Mouse (Mus musculus): ENCODE results near the gene 4930544G11Rik.

Gene 4930544G11Rik

DNA sequence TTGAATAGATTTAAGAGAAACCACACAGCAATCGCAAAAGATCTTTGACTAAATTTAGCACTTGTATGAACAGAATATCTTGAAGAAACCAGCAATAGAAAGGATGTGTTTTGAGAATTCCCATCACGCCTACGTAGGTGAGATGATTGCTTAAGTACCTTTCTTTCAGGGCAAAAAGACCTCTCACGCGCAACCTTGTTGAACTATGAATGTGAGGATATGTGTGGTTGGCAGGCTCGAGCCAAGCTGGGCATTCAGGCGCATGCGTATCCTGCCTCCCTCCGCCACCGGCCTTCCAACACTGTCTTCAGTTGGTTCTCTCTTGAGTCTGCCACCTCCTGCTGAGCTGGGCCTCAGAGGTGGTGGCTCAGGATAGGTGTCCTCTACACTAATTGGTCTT, at the start of gene 4930544G11Rik:
TSS of gene 4930544G11Rik (plus strand) at position 301 of the 400 bp plus-strand sequence.
- in situ Hi-C loops (cut with MboI, MseI): no loop called here

DNA sequence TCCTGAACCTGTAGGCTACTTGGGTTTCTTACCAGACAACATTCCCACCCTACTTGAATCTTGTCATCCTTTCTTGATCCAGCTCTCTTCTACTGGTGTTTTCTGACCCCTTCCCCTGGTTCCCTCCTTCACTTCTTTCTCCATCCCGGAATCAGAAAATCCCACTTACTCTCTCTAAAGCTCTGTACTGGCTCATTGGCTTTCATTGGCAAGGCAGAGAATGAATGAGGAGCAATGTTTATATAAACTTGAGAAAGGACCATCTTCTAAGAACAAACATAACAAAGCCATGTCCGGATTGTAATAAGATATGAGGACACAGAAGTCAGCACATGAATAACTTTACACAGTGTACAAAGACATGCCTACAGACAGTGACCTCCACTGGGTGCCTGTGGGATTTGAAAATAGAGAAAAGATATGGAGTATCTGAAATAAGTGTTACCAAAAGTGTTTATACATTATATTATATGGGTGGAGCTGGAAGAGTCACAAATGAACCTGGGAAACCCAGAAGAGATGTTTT, 45.7 kb upstream of the 4930544G11Rik start:
- in situ Hi-C loops (cut with MboI, MseI): no loop called here

DNA sequence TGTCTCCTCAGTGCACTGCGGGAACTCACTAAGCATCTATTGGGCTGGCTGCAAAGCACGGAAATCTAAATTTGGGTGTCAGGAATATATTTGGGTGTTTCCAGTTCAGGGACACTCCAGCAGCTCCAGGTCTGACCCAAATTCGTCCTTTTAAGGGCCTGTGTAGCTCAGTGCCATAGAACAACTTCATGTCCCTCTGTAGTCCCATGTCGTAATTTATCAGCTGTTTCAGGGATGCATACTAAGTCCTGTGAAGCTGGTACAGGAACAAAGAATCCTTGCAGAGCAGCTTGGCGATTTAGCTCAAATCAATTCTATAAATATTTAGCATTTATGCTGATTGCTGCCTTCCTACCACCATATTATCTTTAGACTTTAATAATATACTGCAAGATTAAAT, 37.0 kb upstream of the 4930544G11Rik start:
- in situ Hi-C loops (cut with MboI, MseI): loop anchor here in 1 of 2 experiments (10.0 kb wide), 1 partner anchor 1509 kb away; no protein-coding TSS in a partner anchor

DNA sequence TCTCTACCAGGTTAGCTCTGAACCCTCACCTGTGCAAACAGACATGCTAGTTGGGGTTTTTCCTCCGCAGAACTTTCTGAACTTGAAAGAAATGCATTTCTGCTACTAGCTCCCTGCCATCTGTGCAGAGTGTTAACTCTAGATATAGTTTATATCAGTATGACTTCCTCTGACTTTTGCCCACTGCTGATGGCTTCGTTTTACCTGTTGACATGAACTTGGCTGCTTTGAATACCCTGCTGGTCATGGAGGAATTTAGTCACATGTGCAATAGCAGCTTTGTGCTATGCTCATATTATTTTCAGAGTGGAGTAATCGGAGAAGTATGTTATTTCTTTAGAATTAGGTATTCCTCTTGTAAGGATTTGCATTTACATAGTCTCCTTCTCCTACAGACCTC, 30.7 kb upstream of the 4930544G11Rik start:
- in situ Hi-C loops (cut with MboI, MseI): no loop called here

DNA sequence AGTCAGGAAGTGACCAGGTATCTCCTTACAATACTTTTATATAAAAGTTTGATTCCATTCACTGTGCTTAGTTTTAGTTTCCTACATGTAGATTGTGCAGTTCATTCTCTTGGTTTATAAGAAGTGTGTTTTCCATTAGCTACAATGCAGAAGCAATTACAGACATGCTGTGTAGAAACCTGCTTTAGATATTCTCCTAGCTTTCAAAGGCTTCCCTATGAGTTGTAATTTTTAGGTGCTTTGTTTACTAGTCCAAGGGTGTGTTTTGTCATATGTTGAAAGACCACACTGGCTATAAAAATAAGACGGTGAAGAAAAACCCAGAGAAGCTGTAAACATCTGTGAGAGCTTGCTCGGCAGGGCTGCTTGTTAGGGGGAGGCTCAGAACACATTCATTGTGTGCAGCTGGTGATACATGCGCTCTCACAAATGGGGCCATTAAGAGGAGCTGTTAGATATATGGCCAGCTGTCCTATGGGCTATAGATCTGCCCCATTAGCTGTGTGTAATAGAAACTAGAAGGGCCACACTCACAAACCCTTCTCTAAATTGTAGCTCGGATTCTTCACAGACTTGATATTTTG, 28.8 kb upstream of the 4930544G11Rik start:
- in situ Hi-C loops (cut with MboI, MseI): no loop called here

DNA sequence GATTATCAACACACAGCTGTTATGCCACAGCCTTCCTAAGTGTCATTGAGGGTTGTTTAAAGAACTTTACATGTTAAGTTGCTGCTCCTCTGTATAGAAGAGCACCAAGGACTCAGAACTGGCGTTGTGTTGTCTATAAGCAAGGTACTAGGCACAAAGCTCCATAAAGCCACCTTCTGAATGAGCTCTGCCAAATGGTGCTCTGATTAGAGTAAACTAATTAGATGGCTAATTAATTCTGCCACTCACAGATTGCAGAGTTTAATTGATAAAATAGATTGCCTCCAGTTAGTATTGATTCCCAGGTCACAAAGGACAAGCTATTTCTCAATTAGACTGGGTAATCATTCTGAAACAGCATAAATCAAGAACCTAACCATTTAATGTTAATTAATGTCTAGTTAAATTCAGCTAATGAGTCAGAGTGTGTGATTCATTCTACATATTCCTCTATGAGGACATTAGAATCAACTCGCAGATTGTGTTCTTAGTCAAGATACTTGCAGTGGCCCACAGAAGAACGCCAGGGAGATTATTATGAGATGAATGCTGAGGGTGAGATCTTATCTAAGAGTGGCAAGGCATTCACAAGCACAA, 26.6 kb upstream of the 4930544G11Rik start:
- in situ Hi-C loops (cut with MboI, MseI): no loop called here

DNA sequence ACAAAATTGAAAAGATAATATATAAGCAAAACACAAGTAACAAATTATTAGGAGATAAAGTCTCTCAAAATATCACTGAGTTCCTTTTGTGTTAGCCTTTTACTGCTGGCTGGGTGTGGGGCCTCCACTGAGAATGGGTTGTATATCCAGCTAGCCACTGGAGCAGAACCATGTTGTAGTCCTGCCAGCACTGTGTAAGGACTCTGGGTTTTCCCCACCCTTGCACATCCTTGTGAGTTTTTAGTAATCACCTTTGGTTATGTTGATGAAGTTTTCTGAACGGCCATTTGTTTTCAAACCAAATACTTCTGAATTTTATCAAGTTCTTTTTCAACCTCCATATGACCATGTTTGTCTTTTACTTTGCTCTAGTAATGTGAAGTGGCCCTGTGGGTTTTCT, 21.9 kb upstream of the 4930544G11Rik start:
- in situ Hi-C loops (cut with MboI, MseI): no loop called here

DNA sequence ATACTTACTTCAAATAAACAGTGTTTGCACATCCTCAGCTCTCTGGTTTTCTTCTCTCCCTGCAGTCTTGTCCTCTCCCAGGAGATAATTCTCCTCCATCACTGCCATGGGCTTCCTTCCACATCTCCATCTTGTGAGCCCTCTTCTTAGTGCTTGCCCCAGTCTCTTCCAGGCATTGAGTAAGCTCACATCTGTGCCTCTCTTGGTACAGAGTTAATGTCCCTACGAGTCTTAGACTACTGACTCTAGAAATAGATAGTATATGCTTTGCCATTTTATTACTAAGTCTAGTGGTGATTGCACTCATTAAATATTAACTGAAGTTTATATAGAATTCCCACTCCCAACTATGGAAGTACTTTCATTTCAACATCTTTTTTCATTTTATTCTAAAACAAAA, 19.6 kb upstream of the 4930544G11Rik start:
- in situ Hi-C loops (cut with MboI, MseI): no loop called here

DNA sequence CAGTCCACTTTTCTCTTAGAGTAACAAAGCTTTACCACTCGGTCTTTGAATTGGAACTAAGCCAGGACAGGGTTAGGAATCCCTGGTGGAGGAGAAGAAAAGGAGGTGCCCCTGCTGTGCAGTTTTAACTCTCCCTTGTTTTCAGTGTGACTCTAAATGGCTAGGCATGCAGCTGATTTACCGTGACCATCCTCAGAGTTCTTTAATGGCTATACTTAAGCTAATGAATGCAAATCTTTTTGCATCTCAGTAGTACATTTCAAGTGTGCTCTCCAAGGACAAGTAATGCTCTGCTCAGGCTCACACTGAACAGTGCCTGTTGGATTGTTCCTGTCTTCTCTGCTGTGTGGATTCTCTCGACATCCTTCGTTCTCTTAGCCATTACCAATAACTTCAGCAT, 19.2 kb upstream of the 4930544G11Rik start:
- in situ Hi-C loops (cut with MboI, MseI): no loop called here

DNA sequence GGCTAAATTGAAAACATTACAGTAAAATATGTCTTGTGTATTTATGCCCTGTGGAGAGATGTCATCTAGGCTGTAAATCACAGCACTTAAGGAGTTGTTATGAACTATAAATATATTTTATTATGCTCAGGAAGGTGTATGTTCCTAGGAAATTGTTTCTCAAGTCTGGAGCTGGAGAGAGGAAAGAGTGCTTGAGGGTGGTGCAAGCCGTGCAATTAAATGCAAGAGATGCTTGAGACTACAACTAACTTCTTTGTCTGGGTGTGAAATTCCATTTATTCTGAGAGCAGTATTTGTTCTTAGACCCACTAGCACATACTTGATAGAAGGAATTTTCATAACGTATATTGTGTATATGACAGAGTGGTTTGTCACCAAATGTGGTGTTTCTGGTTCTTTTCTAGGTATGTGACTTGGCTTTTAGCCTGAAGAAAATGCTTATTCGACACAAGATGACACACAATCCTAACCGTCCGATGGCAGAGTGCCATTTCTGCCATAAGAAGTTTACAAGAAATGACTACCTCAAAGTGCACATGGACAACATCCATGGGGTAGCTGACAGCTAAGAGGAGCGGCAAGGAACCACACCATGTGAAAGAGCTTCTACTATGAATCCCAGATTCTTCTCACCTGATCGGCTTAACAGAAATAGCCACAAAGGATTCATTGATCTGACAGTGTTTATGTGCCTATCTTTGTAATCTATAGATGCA, 16.7 kb upstream of the 4930544G11Rik start:
- in situ Hi-C loops (cut with MboI, MseI): no loop called here

DNA sequence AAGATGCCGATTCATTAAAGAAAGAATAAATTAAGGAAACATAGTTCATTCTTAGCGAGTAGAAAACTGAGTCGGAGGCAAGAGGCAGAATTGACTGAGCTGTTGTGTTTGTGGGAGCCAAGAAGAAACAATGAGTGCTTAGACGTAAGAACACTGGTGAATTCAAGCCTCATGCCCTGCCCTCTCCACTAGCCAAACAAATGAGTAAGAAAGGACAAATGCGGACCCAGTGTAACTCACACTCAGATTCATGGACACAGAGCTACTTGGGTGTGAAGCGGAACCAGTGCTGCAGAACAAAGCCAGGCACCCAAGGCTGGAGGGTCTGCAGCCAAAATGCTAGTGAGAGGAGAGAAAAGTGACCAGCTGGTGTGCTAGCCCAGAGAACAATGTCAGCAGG, 1.9 kb upstream of the 4930544G11Rik start:
- in situ Hi-C loops (cut with MboI, MseI): no loop called here

DNA sequence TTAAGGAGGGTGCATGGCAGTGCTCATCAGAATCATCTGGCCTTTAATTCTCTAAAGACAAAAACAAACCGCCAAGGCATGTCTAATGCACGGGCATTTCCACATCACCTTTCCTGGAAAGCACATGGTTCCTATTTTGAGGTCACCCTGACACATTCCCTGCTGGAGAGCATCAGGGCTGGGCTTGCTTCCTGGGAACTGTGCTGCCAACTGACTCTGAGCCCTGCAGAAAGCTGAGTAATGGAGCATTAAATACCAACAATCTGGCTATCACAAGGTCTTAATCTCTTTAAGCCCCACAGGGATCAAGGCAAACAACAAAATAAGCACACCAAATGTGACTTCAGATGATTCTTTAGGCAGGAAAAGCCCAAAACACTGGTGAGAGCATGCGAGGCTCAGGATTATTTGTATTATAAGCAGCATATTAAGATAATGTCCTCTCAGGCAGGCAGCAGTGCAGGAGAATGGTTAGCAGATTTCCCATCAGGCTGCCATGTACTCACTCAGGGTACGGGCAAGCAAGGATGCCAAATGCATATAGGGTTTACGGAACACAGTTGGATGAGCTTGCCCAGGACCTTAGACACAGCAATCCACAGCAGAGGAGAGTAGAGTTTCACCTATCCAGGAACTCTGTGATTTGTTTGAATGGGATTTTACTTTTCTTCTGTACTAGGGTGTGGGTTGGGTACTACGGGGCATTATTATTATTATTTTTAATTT, 17.1 kb downstream of the 4930544G11Rik start:
- in situ Hi-C loops (cut with MboI, MseI): no loop called here

DNA sequence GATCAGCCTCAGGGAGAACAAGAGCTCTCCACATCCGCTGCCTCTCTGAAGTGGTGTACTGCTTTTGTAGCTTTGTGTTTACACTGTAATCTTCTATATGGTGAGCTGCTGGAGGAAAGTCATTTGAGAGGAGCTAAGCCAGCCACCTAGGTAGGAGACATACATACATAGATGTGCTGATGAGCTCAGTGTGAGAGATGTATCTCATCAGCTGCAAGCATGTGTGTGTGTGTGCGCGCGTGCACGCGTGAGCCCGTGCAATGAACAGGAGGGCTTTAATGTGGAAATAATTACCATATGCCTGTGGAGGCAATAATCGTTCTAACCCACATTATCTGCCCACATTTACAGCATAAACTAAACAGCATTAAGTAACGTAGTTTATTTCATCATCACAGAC, 18.0 kb downstream of the 4930544G11Rik start:
- in situ Hi-C loops (cut with MboI, MseI): no loop called here

DNA sequence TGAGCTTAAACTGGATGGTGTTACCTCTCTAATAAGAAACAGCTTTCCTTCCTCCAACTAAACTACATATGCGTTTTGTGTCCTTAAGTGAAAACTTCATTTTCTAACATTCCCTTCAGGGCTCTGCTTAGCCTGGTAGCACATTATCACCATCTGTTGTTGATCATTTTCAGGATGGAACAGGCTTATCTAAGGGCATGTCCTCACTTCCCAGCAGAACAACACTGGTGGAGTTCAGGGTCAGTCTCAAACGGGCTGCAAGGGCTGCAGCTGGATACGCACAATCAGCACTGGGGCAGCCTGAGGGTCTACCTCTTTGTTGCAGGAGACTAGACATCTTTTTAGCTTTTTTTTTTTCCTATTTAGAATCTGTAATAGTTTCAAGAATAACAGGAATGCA, 39.7 kb downstream of the 4930544G11Rik start:
- in situ Hi-C loops (cut with MboI, MseI): no loop called here

DNA sequence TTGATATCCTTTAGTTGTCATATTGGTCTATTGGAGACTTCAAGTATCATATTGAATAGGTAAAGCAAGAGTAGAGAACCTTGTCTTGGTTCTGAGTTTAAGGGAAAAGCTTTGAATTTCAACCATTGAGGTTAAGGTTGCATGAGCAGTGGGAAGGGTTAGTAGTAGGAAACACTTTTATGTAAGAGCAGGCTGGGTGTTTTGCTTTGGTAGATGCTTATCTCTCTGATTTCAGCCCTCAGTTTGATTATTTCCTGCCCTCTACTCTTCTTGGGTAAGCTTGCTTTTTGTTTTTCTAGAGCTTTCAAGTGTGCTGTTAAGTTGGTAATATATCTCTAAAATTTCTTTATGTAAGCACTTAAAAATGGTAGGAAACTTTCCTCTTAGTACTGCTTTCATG, 45.9 kb downstream of the 4930544G11Rik start:
- in situ Hi-C loops (cut with MboI, MseI): no loop called here

Measured in T-helper 17 cell (primary cell).